Mouse (Mus musculus): ENCODE measurements at regions not wholly inside any gene's neighbourhood (a gene's known extent, or its start where the extent isn't known, plus 50 kb on each side); places are given as distances from the start of the nearest gene placed in this dataset.
"Not testable (repeated sequence)": the region's sequence is repeated elsewhere in the genome, so short reads cannot be mapped to it uniquely, and the experiment has no call there.

DNA sequence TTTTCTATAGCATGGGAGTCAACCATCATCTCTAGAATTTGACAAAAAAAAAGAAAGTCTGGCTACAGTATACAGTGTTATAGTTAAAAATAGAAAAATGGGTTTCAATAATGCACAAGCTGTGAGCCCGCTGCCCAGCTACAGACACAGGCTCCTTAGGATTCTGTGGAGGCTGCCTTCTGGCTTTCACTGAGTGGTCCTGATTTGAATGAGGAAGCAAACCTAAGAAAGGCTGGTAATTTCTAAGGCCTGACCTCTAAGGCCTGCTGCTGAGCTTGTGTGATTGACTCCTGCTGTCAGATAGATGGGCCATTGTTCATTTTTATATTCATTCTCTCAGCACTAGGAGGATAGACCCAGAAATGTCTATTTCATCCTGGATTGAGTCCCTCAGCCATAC, 67.7 kb downstream of the Alg10b start:
- 84% methylated on average over 1 of the region's 1 CpGs for WGBS
- no peaks in the 10 kb centered on the region for H3K9me3 ChIP-seq
- ATAC-seq (ENCODE audit: borderline replicate concordance, extremely low read depth, low FRiP score, low TSS enrichment): no peak
- H3K9ac ChIP-seq: no peak overlapping the region
- no peaks in the 10 kb centered on the region for H3K36me3 ChIP-seq
- H3K27ac ChIP-seq: no peak overlapping the region
- H3K4me3 ChIP-seq: no peak overlapping the region
- no peaks in the 10 kb centered on the region for H3K4me1 ChIP-seq
- no peaks in the 10 kb centered on the region for H3K27me3 ChIP-seq
- no peak overlapping the region for H3K4me2 ChIP-seq

DNA sequence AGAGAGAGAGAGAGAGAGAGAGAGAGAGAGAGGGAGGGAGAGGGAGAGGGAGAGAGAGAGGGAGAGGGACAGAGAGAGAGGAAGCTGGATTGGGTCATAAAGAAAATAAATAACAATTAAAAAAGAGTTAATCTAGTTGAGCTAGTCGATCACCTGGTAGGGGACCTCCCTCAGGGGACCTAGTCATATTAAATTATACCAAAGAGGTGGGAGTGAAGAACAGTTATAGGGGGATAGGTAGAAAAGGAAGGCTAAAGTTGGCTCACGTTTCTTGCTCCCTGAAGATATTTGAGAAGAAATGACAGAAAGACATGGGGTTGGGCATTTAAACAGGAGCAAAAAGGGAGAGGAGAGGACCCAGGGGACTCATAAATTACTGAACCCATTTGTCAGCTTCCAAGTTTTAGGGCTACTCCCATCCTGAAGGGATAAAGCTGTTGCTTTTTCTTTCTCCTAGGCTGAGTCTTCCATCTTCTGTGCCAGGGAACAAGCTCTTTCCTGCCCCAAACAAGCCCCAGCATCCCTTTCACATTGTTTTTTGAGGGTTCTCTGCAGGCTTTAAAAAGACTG, 70.3 kb downstream of the Alg10b start:
- no peaks in the 10 kb centered on the region for H3K4me1 ChIP-seq
- H3K27me3 ChIP-seq: no peaks in the 10 kb centered on the region
- no peak overlapping the region for H3K4me3 ChIP-seq
- H3K9ac ChIP-seq: no peak overlapping the region
- H3K27ac ChIP-seq: no peak overlapping the region
- ATAC-seq (ENCODE audit: borderline replicate concordance, extremely low read depth, low FRiP score, low TSS enrichment): no peak
- no peaks in the 10 kb centered on the region for H3K9me3 ChIP-seq
- no peaks in the 10 kb centered on the region for H3K36me3 ChIP-seq
- H3K4me2 ChIP-seq: no peak overlapping the region
- WGBS: 51% methylated on average over 2 of the region's 2 CpGs

DNA sequence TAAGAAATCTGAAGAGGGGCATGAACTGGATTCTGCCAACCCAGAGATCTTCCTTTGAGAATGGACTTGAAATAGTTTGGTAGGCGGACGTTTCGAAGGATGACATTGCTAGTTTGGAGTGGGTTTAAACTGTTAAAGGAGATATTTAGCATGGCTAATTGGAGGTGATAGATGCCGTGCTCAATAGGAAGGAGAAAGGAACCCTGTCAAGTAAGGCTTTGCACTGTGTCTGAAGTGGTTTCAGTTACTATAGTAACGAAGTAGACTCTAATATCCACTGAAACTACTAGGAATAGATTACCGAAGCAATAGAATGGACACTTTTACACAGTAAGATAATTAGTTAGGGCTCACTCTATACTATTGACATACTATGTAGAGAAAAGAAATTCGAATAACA, 74.5 kb downstream of the Alg10b start:
- H3K4me1 ChIP-seq: no peaks in the 10 kb centered on the region
- ATAC-seq (ENCODE audit: borderline replicate concordance, extremely low read depth, low FRiP score, low TSS enrichment): no peak
- WGBS: 68% methylated on average over 7 of the region's 7 CpGs
- no peaks in the 10 kb centered on the region for H3K9me3 ChIP-seq
- no peak overlapping the region for H3K4me3 ChIP-seq
- no peaks in the 10 kb centered on the region for H3K27me3 ChIP-seq
- H3K27ac ChIP-seq: no peak overlapping the region
- no peaks in the 10 kb centered on the region for H3K36me3 ChIP-seq
- no peak overlapping the region for H3K9ac ChIP-seq
- H3K4me2 ChIP-seq: no peak overlapping the region

GRCm38 (mm10) chr15:90303393-90303792, 79.3 kb downstream of the Alg10b start:
- ATAC-seq (ENCODE audit: borderline replicate concordance, extremely low read depth, low FRiP score, low TSS enrichment): no peak
- H3K36me3 ChIP-seq: no peaks in the 10 kb centered on the region
- H3K4me3 ChIP-seq: no peak overlapping the region
- H3K4me2 ChIP-seq: no peak overlapping the region
- no peak overlapping the region for H3K27ac ChIP-seq
- no peak overlapping the region for H3K9ac ChIP-seq
- H3K27me3 ChIP-seq: no peaks in the 10 kb centered on the region
- no peaks in the 10 kb centered on the region for H3K4me1 ChIP-seq
- WGBS: 87% methylated on average over 1 of the region's 1 CpGs
- no peaks in the 10 kb centered on the region for H3K9me3 ChIP-seq

DNA sequence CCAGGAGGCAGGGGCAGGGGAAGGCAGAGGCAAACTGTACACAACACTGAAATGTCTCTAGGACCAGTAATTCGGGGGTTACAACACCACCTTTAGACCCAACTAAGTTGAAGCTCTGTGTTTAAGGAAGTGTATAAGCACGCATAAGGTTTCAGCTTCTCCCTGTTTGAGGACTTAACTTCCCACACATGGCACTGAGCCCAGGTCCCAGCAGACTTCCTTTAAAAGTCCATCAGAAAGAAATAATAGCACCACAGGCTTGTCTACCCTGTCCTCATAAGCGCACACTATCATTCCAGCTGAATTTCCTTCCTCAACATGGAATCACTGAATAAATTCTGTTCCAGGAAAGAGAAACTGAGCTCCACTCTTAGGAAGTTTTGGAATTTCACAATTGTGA, 80.9 kb downstream of the Alg10b start:
- H3K4me3 ChIP-seq: no peak overlapping the region
- H3K4me1 ChIP-seq: no peaks in the 10 kb centered on the region
- no peak for ATAC-seq (ENCODE audit: borderline replicate concordance, extremely low read depth, low FRiP score, low TSS enrichment)
- no peaks in the 10 kb centered on the region for H3K36me3 ChIP-seq
- no peaks in the 10 kb centered on the region for H3K9me3 ChIP-seq
- no peak overlapping the region for H3K27ac ChIP-seq
- H3K9ac ChIP-seq: no peak overlapping the region
- no peaks in the 10 kb centered on the region for H3K27me3 ChIP-seq
- H3K4me2 ChIP-seq: no peak overlapping the region
- WGBS: 64% methylated on average over 3 of the region's 3 CpGs

DNA sequence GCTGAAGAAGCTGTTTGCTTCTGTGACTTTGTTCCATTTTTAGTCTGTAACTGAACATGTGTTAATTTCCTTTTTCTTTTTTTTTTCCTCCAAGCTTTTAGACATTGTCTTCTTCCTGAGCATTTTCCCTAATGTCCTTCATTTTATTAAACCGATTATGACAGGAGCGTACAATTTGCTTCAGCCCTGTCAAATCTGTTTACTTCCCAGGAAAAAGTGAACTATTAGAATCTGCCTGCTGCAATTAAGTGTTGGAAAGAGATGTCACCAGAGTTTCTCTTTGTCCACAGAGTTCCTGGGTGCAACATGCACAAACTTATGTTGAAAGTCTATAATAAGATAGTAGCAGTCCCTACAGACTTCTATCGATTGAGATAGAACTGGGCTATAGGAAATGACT, 82.8 kb downstream of the Alg10b start:
- Histone ChIP-seq H3K9ac (no peak overlapping the region), H3K9me3 (no peaks in the 10 kb centered on the region), H3K27me3 (no peaks in the 10 kb centered on the region), H3K4me3 (no peak overlapping the region), H3K4me1 (no peaks in the 10 kb centered on the region), H3K4me2 (no peak overlapping the region), H3K36me3 (no peaks in the 10 kb centered on the region), H3K27ac (no peak overlapping the region)
- WGBS: 45% methylated on average over 3 of the region's 3 CpGs
- no peak for ATAC-seq (ENCODE audit: borderline replicate concordance, extremely low read depth, low FRiP score, low TSS enrichment)

DNA sequence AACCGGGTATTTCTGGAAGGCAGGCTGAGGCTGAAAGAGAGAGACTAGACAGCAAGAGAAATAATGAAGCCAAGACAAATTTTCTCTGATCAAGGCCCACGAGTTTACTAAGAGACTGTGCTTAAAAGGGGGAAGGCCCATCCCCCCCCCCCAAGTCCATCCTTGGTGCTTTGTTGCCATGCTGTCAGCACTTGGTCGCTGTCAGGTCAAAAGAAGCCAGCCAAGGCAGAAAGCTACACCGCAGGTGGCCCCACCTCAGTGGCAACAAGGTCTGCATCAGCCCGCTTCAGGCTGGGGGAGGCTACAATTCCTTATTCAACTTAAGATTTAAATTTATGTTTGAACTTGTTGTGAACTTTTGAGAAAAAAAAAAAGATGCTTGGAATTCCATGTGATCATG, 84.3 kb downstream of the Alg10b start:
- H3K4me3 ChIP-seq; H3K9me3 ChIP-seq; ATAC-seq (ENCODE audit: borderline replicate concordance, extremely low read depth, low FRiP score, low TSS enrichment); H3K36me3 ChIP-seq; H3K4me1 ChIP-seq; H3K27me3 ChIP-seq; H3K9ac ChIP-seq; H3K27ac ChIP-seq; H3K4me2 ChIP-seq: not testable (repeated sequence)
- 28% methylated on average over 5 of the region's 5 CpGs for WGBS

GRCm38 (mm10) chr15:90308869-90309268, 84.8 kb downstream of the Alg10b start:
- no peaks in the 10 kb centered on the region for H3K9me3 ChIP-seq
- H3K36me3 ChIP-seq: no peaks in the 10 kb centered on the region
- no peaks in the 10 kb centered on the region for H3K4me1 ChIP-seq
- H3K9ac ChIP-seq: no peak overlapping the region
- H3K4me2 ChIP-seq: no peak overlapping the region
- no peak for ATAC-seq (ENCODE audit: borderline replicate concordance, extremely low read depth, low FRiP score, low TSS enrichment)
- 44% methylated on average over 1 of the region's 1 CpGs for WGBS
- H3K27me3 ChIP-seq: no peaks in the 10 kb centered on the region
- H3K4me3 ChIP-seq: no peak overlapping the region
- H3K27ac ChIP-seq: no peak overlapping the region

- Histone ChIP-seq H3K4me2 (no peak overlapping the region), H3K4me1 (no peaks in the 10 kb centered on the region), H3K4me3 (no peak overlapping the region), H3K36me3 (no peaks in the 10 kb centered on the region), H3K27ac (no peak overlapping the region), H3K9me3 (no peaks in the 10 kb centered on the region), H3K9ac (no peak overlapping the region), H3K27me3 (no peaks in the 10 kb centered on the region)
- ATAC-seq (ENCODE audit: borderline replicate concordance, extremely low read depth, low FRiP score, low TSS enrichment): no peak
These were observed 85.6 kb downstream of the Alg10b start for GRCm38 (mm10) chr15:90309664-90310063.

DNA sequence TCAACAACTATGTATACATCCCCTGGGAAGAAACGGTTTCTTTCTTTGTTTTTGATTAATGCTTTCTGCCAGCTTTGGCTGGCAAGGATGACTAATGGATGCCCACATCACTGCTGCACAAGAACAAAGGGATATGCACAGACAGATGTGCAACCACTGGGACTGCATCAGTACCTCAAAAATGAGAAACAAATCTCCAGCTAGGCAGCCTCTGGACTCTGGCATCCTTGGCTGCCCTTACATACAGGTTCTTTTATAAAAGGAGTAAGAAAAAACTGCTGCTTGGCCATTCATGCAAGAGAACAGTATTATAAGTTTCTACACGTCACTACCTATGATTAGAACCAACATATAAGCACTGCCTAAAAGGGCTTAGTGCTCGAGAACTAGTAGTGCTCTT, 97.7 kb downstream of the Alg10b start:
- no peak for ATAC-seq (ENCODE audit: borderline replicate concordance, extremely low read depth, low FRiP score, low TSS enrichment)
- no peaks in the 10 kb centered on the region for H3K4me1 ChIP-seq

DNA sequence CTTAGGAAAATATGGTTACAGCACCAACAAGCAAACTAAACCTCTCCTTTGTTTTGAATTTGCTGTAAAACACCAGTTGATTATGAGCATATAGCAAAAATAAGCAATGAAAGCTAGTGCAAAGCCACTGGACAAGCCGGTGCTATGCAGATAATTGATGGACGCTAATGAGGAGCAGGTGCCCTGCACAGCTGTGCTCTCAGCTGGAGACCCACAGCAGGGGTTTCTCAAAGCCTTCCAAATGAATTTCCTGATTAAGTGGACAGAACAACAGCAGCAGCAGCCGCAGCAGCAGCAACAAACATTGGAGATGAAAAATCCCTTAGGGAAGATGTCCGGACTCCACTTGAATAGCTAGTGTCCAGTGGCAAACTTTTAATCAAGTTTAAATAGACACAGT, 109.2 kb downstream of the Alg10b start:
- ATAC-seq (ENCODE audit: borderline replicate concordance, extremely low read depth, low FRiP score, low TSS enrichment): peak; percentile 55; the same call in 1 of the 2 replicates
- Histone ChIP-seq H3K27me3 (no peaks in the 10 kb centered on the region), H3K27ac (no peak overlapping the region), H3K4me1 (0 out of 2 replicates have a peak, but pooled peaks cover 7% of the 10 kb centered on the region), H3K36me3 (no peaks in the 10 kb centered on the region), H3K4me2 (no peak overlapping the region), H3K9me3 (no peaks in the 10 kb centered on the region), H3K9ac (no peak overlapping the region), H3K4me3 (no peak overlapping the region)
- 19% methylated on average over 4 of the region's 4 CpGs for WGBS

More for the DNA sequence above, 97.7 kb downstream of the Alg10b start:
- Histone ChIP-seq H3K4me2 (no peak overlapping the region), H3K9ac (no peak overlapping the region), H3K27ac (no peak overlapping the region), H3K27me3 (no peaks in the 10 kb centered on the region), H3K9me3 (no peaks in the 10 kb centered on the region), H3K36me3 (no peaks in the 10 kb centered on the region), H3K4me3 (no peak overlapping the region)
- 52% methylated on average over 3 of the region's 3 CpGs for WGBS

DNA sequence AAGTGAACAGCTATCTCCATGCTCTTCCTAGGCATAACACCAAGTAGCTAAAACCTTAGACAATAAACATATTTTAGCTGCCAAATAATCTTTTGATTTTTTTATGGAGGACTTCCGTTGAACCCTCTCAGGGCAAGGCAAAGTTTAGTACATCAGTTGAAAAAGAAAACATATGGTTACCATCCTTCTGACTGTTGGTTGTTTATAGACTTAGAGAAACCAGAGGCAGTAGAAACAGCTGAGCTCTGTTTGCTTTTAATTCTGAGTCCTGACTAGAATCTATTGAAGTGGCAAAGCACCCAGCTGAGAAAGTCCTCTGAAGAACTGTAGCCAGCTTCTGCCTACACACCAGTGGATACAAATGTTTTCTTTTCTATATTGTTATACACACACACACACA, 109.7 kb downstream of the Alg10b start:
- 34% methylated on average over 1 of the region's 1 CpGs for WGBS
- 0 out of 2 replicates have a peak, but pooled peaks cover 7% of the 10 kb centered on the region for H3K4me1 ChIP-seq
- peak; percentile 74; the same call in 1 of the 2 replicates for ATAC-seq (ENCODE audit: borderline replicate concordance, extremely low read depth, low FRiP score, low TSS enrichment)
- H3K27me3 ChIP-seq: no peaks in the 10 kb centered on the region
- H3K4me2 ChIP-seq: no peak overlapping the region
- no peaks in the 10 kb centered on the region for H3K36me3 ChIP-seq
- no peaks in the 10 kb centered on the region for H3K9me3 ChIP-seq
- no peak overlapping the region for H3K9ac ChIP-seq
- no peak overlapping the region for H3K4me3 ChIP-seq
- no peak overlapping the region for H3K27ac ChIP-seq

DNA sequence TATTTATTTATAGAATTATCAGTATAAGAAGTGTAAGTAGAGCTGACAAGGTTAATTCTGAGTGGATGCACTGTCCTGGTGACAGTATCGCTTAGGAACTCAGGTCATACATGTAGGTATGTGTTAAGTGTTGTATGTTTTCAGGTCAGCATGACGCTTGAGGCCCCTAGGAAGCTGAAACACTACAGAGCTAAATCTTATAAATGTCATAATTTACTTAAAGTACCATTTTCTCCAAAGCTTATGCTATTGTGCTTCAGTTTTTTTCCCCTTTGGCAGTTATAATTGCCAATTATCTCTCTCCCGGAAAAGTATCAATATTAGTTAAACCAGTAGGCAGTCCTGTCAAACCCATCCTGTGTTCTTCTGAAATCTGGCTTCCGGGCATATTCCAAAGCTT, 110.3 kb downstream of the Alg10b start:
- Histone ChIP-seq H3K4me2 (no peak overlapping the region), H3K36me3 (no peaks in the 10 kb centered on the region), H3K4me3 (no peak overlapping the region), H3K27me3 (no peaks in the 10 kb centered on the region), H3K9me3 (no peaks in the 10 kb centered on the region), H3K9ac (no peak overlapping the region), H3K27ac (no peak overlapping the region), H3K4me1 (0 out of 2 replicates have a peak, but pooled peaks cover 7% of the 10 kb centered on the region)
- WGBS: 73% methylated on average over 4 of the region's 4 CpGs
- no peak for ATAC-seq (ENCODE audit: borderline replicate concordance, extremely low read depth, low FRiP score, low TSS enrichment)
